Mouse (Mus musculus): ENCODE data around the gene Actr10.

GRCm38 (mm10) chr12:70911029-70911428 is 26.6 kb upstream of the Actr10 start:
- TF ChIP-seq GATA1 (IDR thresholded peaks at IDR 0.05; ENCODE audit: borderline replicate concordance, low read length) (no peak), FLI1 (IDR thresholded peaks at IDR 0.05; ENCODE audit: low read length) (no peak)
